Mouse (Mus musculus): ENCODE results near the gene Vwce. TPM values are rescaled to one million over a fixed set of nuclear protein-coding genes. Genes with fewer than 3 reads are reported as not detected.

Vwce gene
- total and polyA plus RNA-seq, 2 experiments from 2014 or later: 1.3 to 1.7 TPM

GRCm38 (mm10) chr19:10676656-10677055 lies 42.6 kb downstream of the Vwce start:
- Histone ChIP-seq H3K9ac (replicated peaks; ENCODE audit: low read length) (no peak overlapping the region), H3K4me2 (ENCODE audit: low read depth, low read length) (no peak overlapping the region), H3K27ac (no peak overlapping the region), H3K36me3 (ENCODE audit: insufficient read depth, low read length) (no peaks in the 10 kb centered on the region), H3K4me3 (ENCODE audit: low read length) (no peak overlapping the region), H3K27me3 (ENCODE audit: insufficient read depth, low read length) (no peaks in the 10 kb centered on the region), H3K4me1 (ENCODE audit: insufficient read depth, low read length) (no peaks in the 10 kb centered on the region), H3K9me3 (ENCODE audit: low read length) (no peaks in the 10 kb centered on the region)
- DNase-seq (ENCODE audit: low spot score) (no peak), ATAC-seq (no peak)
- TF ChIP-seq CTCF (IDR thresholded peaks at IDR 0.05; ENCODE audit: low read depth): no peak
- WGBS: 84% methylated on average over 16 of the region's 16 CpGs

- Histone ChIP-seq H3K9me3 (ENCODE audit: low read length) (no peaks in the 10 kb centered on the region), H3K4me3 (ENCODE audit: low read length) (no peak within 1 kb of the TSS), H3K9ac (replicated peaks; ENCODE audit: low read length) (no peak within 1 kb of the TSS), H3K27ac (no peak within 1 kb of the TSS), H3K4me2 (ENCODE audit: low read depth, low read length) (no peak within 1 kb of the TSS), H3K36me3 (ENCODE audit: insufficient read depth, low read length) (no peaks in the 10 kb centered on the region), H3K27me3 (ENCODE audit: insufficient read depth, low read length) (no peaks in the 10 kb centered on the region), H3K4me1 (ENCODE audit: insufficient read depth, low read length) (no peaks in the 10 kb centered on the region)
- ATAC-seq: peak; percentile 61
- WGBS: 36% methylated on average over 6 of the region's 6 CpGs
- TF ChIP-seq CTCF (IDR thresholded peaks at IDR 0.05; ENCODE audit: low read depth): peak; percentile 96
- DNase-seq (ENCODE audit: low spot score): peak; percentile 93
These were observed 44.1 kb downstream of the Vwce start, which contains the start of gene Pga5 for GRCm38 (mm10) chr19:10677915-10678771. Gene Pga5 (minus strand): TSS chr19:10678071.

GRCm38 (mm10) chr19:10678772-10679067 lies 44.7 kb downstream of the Vwce start:
- H3K36me3 ChIP-seq (ENCODE audit: insufficient read depth, low read length): no peaks in the 10 kb centered on the region
- H3K9ac ChIP-seq (replicated peaks; ENCODE audit: low read length): no peak overlapping the region
- DNase-seq (ENCODE audit: low spot score) (no peak), ATAC-seq (peak; percentile 52; the same call in 1 of the 2 replicates)
- H3K4me3 ChIP-seq (ENCODE audit: low read length): no peak overlapping the region
- WGBS: 56% methylated on average over 1 of the region's 1 CpGs
- H3K4me1 ChIP-seq (ENCODE audit: insufficient read depth, low read length): no peaks in the 10 kb centered on the region
- no peak for TF ChIP-seq CTCF (IDR thresholded peaks at IDR 0.05; ENCODE audit: low read depth)
- H3K4me2 ChIP-seq (ENCODE audit: low read depth, low read length): no peak overlapping the region
- no peaks in the 10 kb centered on the region for H3K27me3 ChIP-seq (ENCODE audit: insufficient read depth, low read length)
- H3K27ac ChIP-seq: no peak overlapping the region
- H3K9me3 ChIP-seq (ENCODE audit: low read length): no peaks in the 10 kb centered on the region

- no peak overlapping the region for H3K9ac ChIP-seq (replicated peaks; ENCODE audit: low read length)
- no peaks in the 10 kb centered on the region for H3K9me3 ChIP-seq (ENCODE audit: low read length)
- no peak overlapping the region for H3K27ac ChIP-seq
- peak; percentile 24; the same call in 1 of the 2 replicates for TF ChIP-seq CTCF (IDR thresholded peaks at IDR 0.05; ENCODE audit: low read depth)
- H3K4me3 ChIP-seq (ENCODE audit: low read length): no peak overlapping the region
- ATAC-seq (no peak), DNase-seq (ENCODE audit: low spot score) (no peak)
- no peak overlapping the region for H3K4me2 ChIP-seq (ENCODE audit: low read depth, low read length)
- WGBS: 60% methylated on average over 4 of the region's 4 CpGs
- H3K4me1 ChIP-seq (ENCODE audit: insufficient read depth, low read length): no peaks in the 10 kb centered on the region
- no peaks in the 10 kb centered on the region for H3K27me3 ChIP-seq (ENCODE audit: insufficient read depth, low read length)
- H3K36me3 ChIP-seq (ENCODE audit: insufficient read depth, low read length): no peaks in the 10 kb centered on the region
These were observed 47.6 kb downstream of the Vwce start for GRCm38 (mm10) chr19:10681571-10681970.

- DNase-seq (ENCODE audit: low spot score): no peak
- Histone ChIP-seq H3K27me3 (ENCODE audit: insufficient read depth, low read length) (no peaks in the 10 kb centered on the region), H3K36me3 (ENCODE audit: insufficient read depth, low read length) (no peaks in the 10 kb centered on the region), H3K9me3 (ENCODE audit: low read length) (no peaks in the 10 kb centered on the region), H3K27ac (no peak overlapping the region), H3K9ac (replicated peaks; ENCODE audit: low read length) (no peak overlapping the region), H3K4me3 (ENCODE audit: low read length) (no peak overlapping the region), H3K4me1 (ENCODE audit: insufficient read depth, low read length) (peaks cover 15% of the 10 kb centered on the region), H3K4me2 (ENCODE audit: low read depth, low read length) (no peak overlapping the region)
- TF ChIP-seq CTCF (IDR thresholded peaks at IDR 0.05; ENCODE audit: low read depth): no peak
- ATAC-seq: no peak
- WGBS: 89% methylated on average over 9 of the region's 9 CpGs
These were observed 51.1 kb downstream of the Vwce start for GRCm38 (mm10) chr19:10685081-10685480.

- no peak for TF ChIP-seq CTCF (IDR thresholded peaks at IDR 0.05; ENCODE audit: low read depth)
- DNase-seq (ENCODE audit: low spot score) (no peak), ATAC-seq (no peak)
- H3K27ac ChIP-seq: no peak overlapping the region
- peaks cover 21% of the 10 kb centered on the region for H3K4me1 ChIP-seq (ENCODE audit: insufficient read depth, low read length)
- H3K9me3 ChIP-seq (ENCODE audit: low read length): no peaks in the 10 kb centered on the region
- H3K4me2 ChIP-seq (ENCODE audit: low read depth, low read length): no peak overlapping the region
- 74% methylated on average over 2 of the region's 2 CpGs for WGBS
- no peaks in the 10 kb centered on the region for H3K27me3 ChIP-seq (ENCODE audit: insufficient read depth, low read length)
- H3K36me3 ChIP-seq (ENCODE audit: insufficient read depth, low read length): no peaks in the 10 kb centered on the region
- no peak overlapping the region for H3K4me3 ChIP-seq (ENCODE audit: low read length)
- H3K9ac ChIP-seq (replicated peaks; ENCODE audit: low read length): no peak overlapping the region
These were observed 51.7 kb downstream of the Vwce start for GRCm38 (mm10) chr19:10685727-10686126.

Data from hindbrain, postnatal 0 days (tissue).